Mouse (Mus musculus) adrenal gland, adult (tissue): Measurements from ENCODE around the gene Gm17604.

Source experiments
- DNase-seq, 2 experiments: peaks; one replicate each; pipeline ENCODE4 v3.0.0; 2022 to 2023; ENCODE audit warnings: low spot score in 1 of 2; ENCODE audit not compliant: inconsistent age in 2 of 2

Gene Gm17604

GRCm38 (mm10) chrX:165004779-165005324 is at the start of gene Gm17604:
TSS of gene Gm17604 (minus strand) at chrX:165004829.
- no peak for DNase-seq

GRCm38 (mm10) chrX:165049929-165050328 is 45.3 kb upstream of the Gm17604 start:
- no peak for DNase-seq

- peak in 1 of 2 experiments; percentile 35 for DNase-seq
Measured at GRCm38 (mm10) chrX:165003141-165003540, 1.5 kb downstream of the Gm17604 start.

GRCm38 (mm10) chrX:164980193-164980775 is 24.3 kb downstream of the Gm17604 start, which contains the start of the genes Mospd2 and Fancb:
TSS of gene Mospd2 (minus strand) at chrX:164980375.
TSS of gene Fancb (plus strand) at chrX:164980592.
- DNase-seq, result peak; percentile 92 to 94

GRCm38 (mm10) chrX:164978866-164979265 is 25.8 kb downstream of the Gm17604 start:
- DNase-seq, result no peak

- no peak for DNase-seq
Measured at GRCm38 (mm10) chrX:164971206-164971605, 33.4 kb downstream of the Gm17604 start.

- no peak for DNase-seq
Measured at GRCm38 (mm10) chrX:164965750-164966448, 38.7 kb downstream of the Gm17604 start.
